Mouse (Mus musculus): Measurements from ENCODE around the gene Slc35g1. TPM values are rescaled to one million over a fixed set of nuclear protein-coding genes. Genes with fewer than 3 reads are reported as not detected.

Gene Slc35g1
- polyA plus RNA-seq, 1 experiment from 2014 or later: 3.4 TPM

- DNase-seq (ENCODE audit: low spot score) (no peak), ATAC-seq (ENCODE audit: low read depth) (no peak)
- Histone ChIP-seq H3K27ac (replicated peaks; ENCODE audit: low read depth, low read length) (no peak overlapping the region), H3K4me1 (ENCODE audit: control insufficient read depth, insufficient read depth, low read length) (no peaks in the 10 kb centered on the region), H3K4me2 (ENCODE audit: low read depth, low read length) (no peak overlapping the region), H3K9ac (ENCODE audit: low read depth, low read length) (no peak overlapping the region), H3K9me3 (ENCODE audit: control insufficient read depth, low read length) (no peaks in the 10 kb centered on the region), H3K4me3 (ENCODE audit: low read depth, low read length) (no peak overlapping the region), H3K27me3 (replicated peaks; ENCODE audit: control insufficient read depth, insufficient read depth, low read length) (no peaks in the 10 kb centered on the region), H3K36me3 (ENCODE audit: control insufficient read depth, insufficient read depth, low read length) (no peaks in the 10 kb centered on the region)
- 87% methylated on average over 10 of the region's 10 CpGs for WGBS
These were observed 14.7 kb downstream of the Slc35g1 start for GRCm38 (mm10) chr19:38410357-38411056.

GRCm38 (mm10) chr19:38413861-38414260 is 18.1 kb downstream of the Slc35g1 start:
- Histone ChIP-seq H3K9me3 (ENCODE audit: control insufficient read depth, low read length) (no peaks in the 10 kb centered on the region), H3K36me3 (ENCODE audit: control insufficient read depth, insufficient read depth, low read length) (no peaks in the 10 kb centered on the region), H3K4me2 (ENCODE audit: low read depth, low read length) (no peak overlapping the region), H3K9ac (ENCODE audit: low read depth, low read length) (no peak overlapping the region), H3K27me3 (replicated peaks; ENCODE audit: control insufficient read depth, insufficient read depth, low read length) (no peaks in the 10 kb centered on the region), H3K4me1 (ENCODE audit: control insufficient read depth, insufficient read depth, low read length) (no peaks in the 10 kb centered on the region), H3K27ac (replicated peaks; ENCODE audit: low read depth, low read length) (no peak overlapping the region), H3K4me3 (ENCODE audit: low read depth, low read length) (no peak overlapping the region)
- no peak for ATAC-seq (ENCODE audit: low read depth)
- 83% methylated on average over 6 of the region's 6 CpGs for whole genome bisulfite sequencing
- no peak for DNase-seq (ENCODE audit: low spot score)

GRCm38 (mm10) chr19:38418819-38419423 is 23.1 kb downstream of the Slc35g1 start:
- H3K27ac ChIP-seq (replicated peaks; ENCODE audit: low read depth, low read length): no peak overlapping the region
- 59% methylated on average over 4 of the region's 4 CpGs for WGBS
- H3K9ac ChIP-seq (ENCODE audit: low read depth, low read length): no peak overlapping the region
- H3K27me3 ChIP-seq (replicated peaks; ENCODE audit: control insufficient read depth, insufficient read depth, low read length): no peaks in the 10 kb centered on the region
- no peaks in the 10 kb centered on the region for H3K9me3 ChIP-seq (ENCODE audit: control insufficient read depth, low read length)
- no peak for DNase-seq (ENCODE audit: low spot score)
- H3K4me3 ChIP-seq (ENCODE audit: low read depth, low read length): no peak overlapping the region
- H3K4me2 ChIP-seq (ENCODE audit: low read depth, low read length): no peak overlapping the region
- ATAC-seq (ENCODE audit: low read depth): no peak
- no peaks in the 10 kb centered on the region for H3K4me1 ChIP-seq (ENCODE audit: control insufficient read depth, insufficient read depth, low read length)
- H3K36me3 ChIP-seq (ENCODE audit: control insufficient read depth, insufficient read depth, low read length): no peaks in the 10 kb centered on the region

GRCm38 (mm10) chr19:38420751-38421295 is 25.0 kb downstream of the Slc35g1 start:
- no peaks in the 10 kb centered on the region for H3K4me1 ChIP-seq (ENCODE audit: control insufficient read depth, insufficient read depth, low read length)
- no peaks in the 10 kb centered on the region for H3K27me3 ChIP-seq (replicated peaks; ENCODE audit: control insufficient read depth, insufficient read depth, low read length)
- no peak overlapping the region for H3K9ac ChIP-seq (ENCODE audit: low read depth, low read length)
- ATAC-seq (ENCODE audit: low read depth) (no peak), DNase-seq (ENCODE audit: low spot score) (no peak)
- H3K27ac ChIP-seq (replicated peaks; ENCODE audit: low read depth, low read length): no peak overlapping the region
- H3K36me3 ChIP-seq (ENCODE audit: control insufficient read depth, insufficient read depth, low read length): no peaks in the 10 kb centered on the region
- WGBS: 74% methylated on average over 4 of the region's 4 CpGs
- no peak overlapping the region for H3K4me3 ChIP-seq (ENCODE audit: low read depth, low read length)
- no peak overlapping the region for H3K4me2 ChIP-seq (ENCODE audit: low read depth, low read length)
- no peaks in the 10 kb centered on the region for H3K9me3 ChIP-seq (ENCODE audit: control insufficient read depth, low read length)

- Histone ChIP-seq H3K9me3 (ENCODE audit: control insufficient read depth, low read length) (no peaks in the 10 kb centered on the region), H3K36me3 (ENCODE audit: control insufficient read depth, insufficient read depth, low read length) (no peaks in the 10 kb centered on the region), H3K4me1 (ENCODE audit: control insufficient read depth, insufficient read depth, low read length) (no peaks in the 10 kb centered on the region), H3K9ac (ENCODE audit: low read depth, low read length) (no peak overlapping the region), H3K4me2 (ENCODE audit: low read depth, low read length) (no peak overlapping the region), H3K27me3 (replicated peaks; ENCODE audit: control insufficient read depth, insufficient read depth, low read length) (no peaks in the 10 kb centered on the region), H3K27ac (replicated peaks; ENCODE audit: low read depth, low read length) (no peak overlapping the region), H3K4me3 (ENCODE audit: low read depth, low read length) (no peak overlapping the region)
- no peak for ATAC-seq (ENCODE audit: low read depth)
- WGBS: 57% methylated on average over 7 of the region's 7 CpGs
- no peak for DNase-seq (ENCODE audit: low spot score)
These were observed 25.7 kb downstream of the Slc35g1 start for GRCm38 (mm10) chr19:38421436-38421835.

- no peaks in the 10 kb centered on the region for H3K27me3 ChIP-seq (replicated peaks; ENCODE audit: control insufficient read depth, insufficient read depth, low read length)
- ATAC-seq (ENCODE audit: low read depth) (no peak), DNase-seq (ENCODE audit: low spot score) (no peak)
- H3K4me3 ChIP-seq (ENCODE audit: low read depth, low read length): no peak overlapping the region
- H3K9me3 ChIP-seq (ENCODE audit: control insufficient read depth, low read length): no peaks in the 10 kb centered on the region
- no peaks in the 10 kb centered on the region for H3K4me1 ChIP-seq (ENCODE audit: control insufficient read depth, insufficient read depth, low read length)
- H3K4me2 ChIP-seq (ENCODE audit: low read depth, low read length): no peak overlapping the region
- WGBS: 51% methylated on average over 6 of the region's 6 CpGs
- no peak overlapping the region for H3K9ac ChIP-seq (ENCODE audit: low read depth, low read length)
- H3K27ac ChIP-seq (replicated peaks; ENCODE audit: low read depth, low read length): no peak overlapping the region
- no peaks in the 10 kb centered on the region for H3K36me3 ChIP-seq (ENCODE audit: control insufficient read depth, insufficient read depth, low read length)
These were observed 27.1 kb downstream of the Slc35g1 start for GRCm38 (mm10) chr19:38422926-38423325.

- H3K36me3 ChIP-seq (ENCODE audit: control insufficient read depth, insufficient read depth, low read length): no peaks in the 10 kb centered on the region
- H3K4me1 ChIP-seq (ENCODE audit: control insufficient read depth, insufficient read depth, low read length): no peaks in the 10 kb centered on the region
- ATAC-seq (ENCODE audit: low read depth): no peak
- H3K9ac ChIP-seq (ENCODE audit: low read depth, low read length): no peak overlapping the region
- DNase-seq (ENCODE audit: low spot score): peak; percentile 63
- no peak overlapping the region for H3K4me3 ChIP-seq (ENCODE audit: low read depth, low read length)
- H3K4me2 ChIP-seq (ENCODE audit: low read depth, low read length): no peak overlapping the region
- 36% methylated on average over 7 of the region's 7 CpGs for WGBS
- no peaks in the 10 kb centered on the region for H3K27me3 ChIP-seq (replicated peaks; ENCODE audit: control insufficient read depth, insufficient read depth, low read length)
- no peaks in the 10 kb centered on the region for H3K9me3 ChIP-seq (ENCODE audit: control insufficient read depth, low read length)
- H3K27ac ChIP-seq (replicated peaks; ENCODE audit: low read depth, low read length): no peak overlapping the region
These were observed 28.1 kb downstream of the Slc35g1 start for GRCm38 (mm10) chr19:38423884-38424283.

- no peaks in the 10 kb centered on the region for H3K36me3 ChIP-seq (ENCODE audit: control insufficient read depth, insufficient read depth, low read length)
- H3K27me3 ChIP-seq (replicated peaks; ENCODE audit: control insufficient read depth, insufficient read depth, low read length): no peaks in the 10 kb centered on the region
- no peaks in the 10 kb centered on the region for H3K4me1 ChIP-seq (ENCODE audit: control insufficient read depth, insufficient read depth, low read length)
- 59% methylated on average over 7 of the region's 7 CpGs for WGBS
- DNase-seq (ENCODE audit: low spot score): no peak
- no peak overlapping the region for H3K27ac ChIP-seq (replicated peaks; ENCODE audit: low read depth, low read length)
- H3K9me3 ChIP-seq (ENCODE audit: control insufficient read depth, low read length): no peaks in the 10 kb centered on the region
- no peak for ATAC-seq (ENCODE audit: low read depth)
- H3K9ac ChIP-seq (ENCODE audit: low read depth, low read length): no peak overlapping the region
- H3K4me3 ChIP-seq (ENCODE audit: low read depth, low read length): no peak overlapping the region
- no peak overlapping the region for H3K4me2 ChIP-seq (ENCODE audit: low read depth, low read length)
These were observed 28.8 kb downstream of the Slc35g1 start for GRCm38 (mm10) chr19:38424581-38424980.

- no peak overlapping the region for H3K4me3 ChIP-seq (ENCODE audit: low read depth, low read length)
- no peak overlapping the region for H3K4me2 ChIP-seq (ENCODE audit: low read depth, low read length)
- H3K4me1 ChIP-seq (ENCODE audit: control insufficient read depth, insufficient read depth, low read length): no peaks in the 10 kb centered on the region
- no peak for ATAC-seq (ENCODE audit: low read depth)
- WGBS: 52% methylated on average over 5 of the region's 5 CpGs
- H3K9ac ChIP-seq (ENCODE audit: low read depth, low read length): no peak overlapping the region
- no peaks in the 10 kb centered on the region for H3K36me3 ChIP-seq (ENCODE audit: control insufficient read depth, insufficient read depth, low read length)
- peak; percentile 23 for DNase-seq (ENCODE audit: low spot score)
- H3K9me3 ChIP-seq (ENCODE audit: control insufficient read depth, low read length): no peaks in the 10 kb centered on the region
- no peak overlapping the region for H3K27ac ChIP-seq (replicated peaks; ENCODE audit: low read depth, low read length)
- H3K27me3 ChIP-seq (replicated peaks; ENCODE audit: control insufficient read depth, insufficient read depth, low read length): no peaks in the 10 kb centered on the region
These were observed 33.5 kb downstream of the Slc35g1 start for GRCm38 (mm10) chr19:38429269-38429668.

Data from embryonic facial prominence, embryonic 14.5 days (tissue).